Comparison of ENCODE assay signal across 14 mouse cellular contexts in genomic region chr17:87876295-87877000, GRCm38 (mm10). TPM values are rescaled to one million over a fixed set of nuclear protein-coding genes. Genes with fewer than 3 reads are reported as not detected.
DNase-seq lines count a peak whose midpoint lies in the region; ATAC-seq and TF ChIP-seq lines count a peak whose summit lies in the region.
"Had no signal": no experiment of that assay in that cellular context is flagged by ENCODE, and none has a peak within 500 bp of the region (broad histone marks: within the 10 kb centered on the region; RNA-seq: fewer than 3 reads in every experiment).

No protein-coding gene starts in this region.

- peak; percentile 22; the same call in 1 of the 2 replicates for ATAC-seq in neural tube, embryonic 12.5 days (ENCODE audit: low FRiP score, low read depth)
- ATAC-seq in CD4-positive, CD25-positive, alpha-beta regulatory T cell, adult 4 months: no peak
- ATAC-seq: forebrain, postnatal 0 days had no signal

- no peaks in the 10 kb centered on the region for H3K36me3 ChIP-seq in neural tube, embryonic 12.5 days
- H3K36me3 ChIP-seq: heart, embryonic 15.5 days had no signal

- WGBS in neural tube, embryonic 12.5 days: 87% methylated on average over 11 of the region's 11 CpGs

- H3K27ac ChIP-seq in layer of hippocampus, adult 2 months: peak overlapping the region; percentile 72; the same call in 1 of the 2 replicates
- H3K27ac ChIP-seq in neural tube, embryonic 12.5 days: no peak overlapping the region
- H3K27ac ChIP-seq: heart, embryonic 15.5 days had no signal

- no peaks in the 10 kb centered on the region for H3K27me3 ChIP-seq in neural tube, embryonic 12.5 days (replicated peaks)
- H3K27me3 ChIP-seq: heart, embryonic 15.5 days had no signal

- DNase-seq in adrenal gland, postnatal 25 days: peak; percentile 25
- no peak for DNase-seq in adrenal gland, adult 8-10 months
- DNase-seq in layer of hippocampus, adult 2 months (ENCODE audit: low spot score in 2 of 2): no peak
- no peak for DNase-seq in layer of hippocampus, postnatal 25 days (ENCODE audit: extremely low spot score in 1 of 2, low spot score in 1 of 2)
- DNase-seq in cerebellum, postnatal 25 days: peak; percentile 30 to 51
- no peak for DNase-seq in lung, postnatal 10 days
- DNase-seq: forebrain, postnatal 0 days; kidney, adult 18-20 months had no signal

- no peak overlapping the region for H3K4me2 ChIP-seq in neural tube, embryonic 12.5 days (replicated peaks)

- no peak overlapping the region for H3K4me3 ChIP-seq in layer of hippocampus, adult 2 months
- H3K4me3 ChIP-seq in neural tube, embryonic 12.5 days: no peak overlapping the region
- H3K4me3 ChIP-seq: heart, embryonic 15.5 days had no signal

- peaks cover 28% of the 10 kb centered on the region for H3K4me1 ChIP-seq in neural tube, embryonic 12.5 days

- no peak overlapping the region for H3K9ac ChIP-seq in neural tube, embryonic 12.5 days
- H3K9ac ChIP-seq: forebrain, postnatal 0 days; heart, embryonic 15.5 days had no signal

- TF ChIP-seq CTCF in layer of hippocampus, adult 2 months (conservative IDR thresholded peaks at IDR 0.05): no peak

- no peaks in the 10 kb centered on the region for H3K9me3 ChIP-seq in neural tube, embryonic 12.5 days
- H3K9me3 ChIP-seq: heart, embryonic 15.5 days had no signal

RNA-seq across cellular contexts. Expression of gene Rpl36-ps4, which starts 44.3 kb away (rescaled TPM):
- not detected in 2 replicates for total RNA-seq in adrenal gland, postnatal 25 days (2021)
- not detected for total RNA-seq in adrenal gland, adult 8-10 months (2022)
- total RNA-seq in layer of hippocampus, adult 2 months (2021): not detected
- total RNA-seq in layer of hippocampus, postnatal 25 days (2021): not detected
- not detected in 2 replicates for polyA plus RNA-seq in neural tube, embryonic 12.5 days (2016; fragmentation: Nextera tagmentation; extraction: Ambion mirVana)
- not detected for polyA plus RNA-seq in CD4-positive, CD25-positive, alpha-beta regulatory T cell, adult 4 months (2017; shearing (Covaris generic))
- total RNA-seq: forebrain, postnatal 0 days; left cerebral cortex, postnatal 25 days had no signal
- polyA plus RNA-seq: C2C12; embryonic facial prominence, embryonic 11.5 days; forebrain, postnatal 0 days; heart, embryonic 15.5 days had no signal

Comparison
In these comparisons a context has a peak if more than half of its experiments do, and no peak if none do; other contexts are left out.
1. DNase-seq: peak in adrenal gland, postnatal 25 days (single experiment) and cerebellum, postnatal 25 days (2 of 2); none in adrenal gland, adult 8-10 months (single experiment), layer of hippocampus, adult 2 months (0 of 2), layer of hippocampus, postnatal 25 days (0 of 2) and lung, postnatal 10 days (single experiment).